ENCODE assay signal across 11 mouse cellular contexts in genomic region chr19:59074381-59074780, GRCm38 (mm10). TPM values are rescaled to one million over a fixed set of nuclear protein-coding genes. Genes with fewer than 3 reads are reported as not detected.
A peak's percentile ranks its signal among the peaks of the same experiment; 100 is the strongest.
DNase-seq lines count a peak whose midpoint lies in the region; ATAC-seq and TF ChIP-seq lines count a peak whose summit lies in the region.
"Had no signal": no experiment of that assay in that cellular context is flagged by ENCODE, and none has a peak within 500 bp of the region (broad histone marks: within the 10 kb centered on the region; RNA-seq: fewer than 3 reads in every experiment).

No protein-coding gene starts in this region.

- H3K27ac ChIP-seq in kidney, postnatal 0 days = no peak overlapping the region
- no peak overlapping the region for H3K27ac ChIP-seq in hindbrain, embryonic 10.5 days
- H3K27ac ChIP-seq in midbrain, embryonic 16.5 days (ENCODE audit: low read length) = no peak overlapping the region
- H3K27ac ChIP-seq in heart, embryonic 12.5 days (ENCODE audit: poor library complexity, severe bottlenecking) = no peak overlapping the region

- ATAC-seq in kidney, postnatal 0 days (replicated peaks; ENCODE audit: low FRiP score, low read depth) = no peak
- no peak for ATAC-seq in midbrain, embryonic 16.5 days
- ATAC-seq in heart, embryonic 12.5 days (ENCODE audit: insufficient number of reproducible peaks, low FRiP score) = no peak
- ATAC-seq: CD4-positive, CD25-positive, alpha-beta regulatory T cell, adult 4 months had no signal

- 72% methylated on average over 3 of the region's 3 CpGs for WGBS in kidney, postnatal 0 days
- 61% methylated on average over 3 of the region's 3 CpGs for WGBS in hindbrain, embryonic 10.5 days
- WGBS in midbrain, embryonic 16.5 days = 59% methylated on average over 3 of the region's 3 CpGs
- 61% methylated on average over 3 of the region's 3 CpGs for WGBS in heart, embryonic 12.5 days

- H3K9me3 ChIP-seq in kidney, postnatal 0 days (replicated peaks; ENCODE audit: low read length) = no peaks in the 10 kb centered on the region
- no peaks in the 10 kb centered on the region for H3K9me3 ChIP-seq in hindbrain, embryonic 10.5 days
- H3K9me3 ChIP-seq in midbrain, embryonic 16.5 days (replicated peaks; ENCODE audit: control insufficient read depth, low read length, poor library complexity, severe bottlenecking) = no peaks in the 10 kb centered on the region
- no peaks in the 10 kb centered on the region for H3K9me3 ChIP-seq in heart, embryonic 12.5 days (replicated peaks)

- H3K4me1 ChIP-seq in kidney, postnatal 0 days (replicated peaks; ENCODE audit: insufficient read depth, low read length) = no peaks in the 10 kb centered on the region
- H3K4me1 ChIP-seq in hindbrain, embryonic 10.5 days (replicated peaks) = peaks cover 14% of the 10 kb centered on the region
- H3K4me1 ChIP-seq in midbrain, embryonic 16.5 days (ENCODE audit: control insufficient read depth, insufficient read depth, low read length) = peaks cover 12% of the 10 kb centered on the region
- peaks cover 13% of the 10 kb centered on the region; the same call in 1 of the 2 replicates for H3K4me1 ChIP-seq in heart, embryonic 12.5 days (replicated peaks)

- no peaks in the 10 kb centered on the region for H3K36me3 ChIP-seq in kidney, postnatal 0 days (ENCODE audit: insufficient read depth, low read length)
- H3K36me3 ChIP-seq in hindbrain, embryonic 10.5 days = no peaks in the 10 kb centered on the region
- no peaks in the 10 kb centered on the region for H3K36me3 ChIP-seq in midbrain, embryonic 16.5 days (ENCODE audit: control insufficient read depth, insufficient read depth, low read length)
- no peaks in the 10 kb centered on the region for H3K36me3 ChIP-seq in heart, embryonic 12.5 days

- no peak for DNase-seq in kidney, postnatal 0 days (ENCODE audit: low spot score)
- no peak for DNase-seq in kidney, adult 18-20 months
- DNase-seq in brain, embryonic 14.5 days (ENCODE audit: low read depth) = peak; percentile 25
- DNase-seq in hindbrain, embryonic 10.5 days (ENCODE audit: low spot score) = no peak
- DNase-seq in embryo, embryonic 9.5 days (ENCODE audit: extremely low spot score) = no peak
- no peak for DNase-seq in right cerebral cortex, postnatal 14 days
- DNase-seq: adrenal gland, adult 8-10 months had no signal

- peaks cover 28% of the 10 kb centered on the region; the same call in 1 of the 2 replicates for H3K27me3 ChIP-seq in kidney, postnatal 0 days (ENCODE audit: insufficient read depth, low read length)
- H3K27me3 ChIP-seq in hindbrain, embryonic 10.5 days (ENCODE audit: insufficient read depth, poor library complexity, severe bottlenecking) = peaks cover 62% of the 10 kb centered on the region
- no peaks in the 10 kb centered on the region for H3K27me3 ChIP-seq in midbrain, embryonic 16.5 days (ENCODE audit: control insufficient read depth, insufficient read depth, low read depth, low read length)
- peaks cover 53% of the 10 kb centered on the region for H3K27me3 ChIP-seq in heart, embryonic 12.5 days (replicated peaks)

- no peak for TF ChIP-seq POLR2A in brain, embryonic 14.5 days (IDR thresholded peaks at IDR 0.05; ENCODE audit: borderline replicate concordance, extremely low read depth, insufficient read depth, insufficient read length, poor library complexity, severe bottlenecking)

- TF ChIP-seq CTCF in kidney, postnatal 0 days (IDR thresholded peaks at IDR 0.05; ENCODE audit: low read depth) = no peak
- TF ChIP-seq CTCF in brain, embryonic 14.5 days (IDR thresholded peaks at IDR 0.05; ENCODE audit: borderline replicate concordance, extremely low read depth, insufficient read depth, insufficient read length) = no peak

- no peak overlapping the region for H3K9ac ChIP-seq in kidney, postnatal 0 days (ENCODE audit: low read depth, low read length)
- H3K9ac ChIP-seq in midbrain, embryonic 16.5 days (ENCODE audit: low read depth, low read length) = peak overlapping the region; percentile 91
- no peak overlapping the region for H3K9ac ChIP-seq in heart, embryonic 12.5 days

- no peak overlapping the region for H3K4me3 ChIP-seq in kidney, postnatal 0 days (replicated peaks; ENCODE audit: low read depth, low read length)
- peak overlapping the region; percentile 79; the same call in 1 of the 2 replicates for H3K4me3 ChIP-seq in hindbrain, embryonic 10.5 days
- peak overlapping the region; percentile 79 for H3K4me3 ChIP-seq in midbrain, embryonic 16.5 days (ENCODE audit: low read depth, low read length)
- no peak overlapping the region for H3K4me3 ChIP-seq in heart, embryonic 12.5 days
- H3K4me3 ChIP-seq: myocyte had no signal

- H3K4me2 ChIP-seq in kidney, postnatal 0 days (ENCODE audit: low read length) = peak overlapping the region; percentile 98
- H3K4me2 ChIP-seq in midbrain, embryonic 16.5 days (ENCODE audit: low read length) = peak overlapping the region; percentile 66
- no peak overlapping the region for H3K4me2 ChIP-seq in heart, embryonic 12.5 days

RNA-seq across cellular contexts. Expression of gene Shtn1, which starts 1.5 kb away (rescaled TPM):
- polyA plus RNA-seq in kidney, postnatal 0 days (2015; fragmentation: Nextera tagmentation; extraction: Ambion mirVana) = 3.4 and 4.7 TPM in 2 replicates
- 46.4 and 51.1 TPM in 2 replicates for polyA plus RNA-seq in brain, embryonic 14.5 days (2012; rRNA removed)
- polyA plus RNA-seq in hindbrain, embryonic 10.5 days (2016; fragmentation: Nextera tagmentation; extraction: Ambion mirVana) = 1.3 and 1.8 TPM in 2 replicates
- polyA plus RNA-seq in midbrain, embryonic 16.5 days (2015; fragmentation: Nextera tagmentation; extraction: Ambion mirVana) = 56.5 and 63.4 TPM in 2 replicates
- polyA plus RNA-seq in heart, embryonic 12.5 days (2016; fragmentation: Nextera tagmentation; extraction: Ambion mirVana) = 0.41 and 0.95 TPM in 2 replicates

Comparison
In these comparisons a context has a peak if more than half of its experiments do, and no peak if none do; other contexts are left out.
1. H3K4me3 ChIP-seq: peak in hindbrain, embryonic 10.5 days (single experiment) and midbrain, embryonic 16.5 days (single experiment); none in kidney, postnatal 0 days (single experiment) and heart, embryonic 12.5 days (single experiment).